Mouse (Mus musculus) heart, embryonic 16.5 days (tissue): ENCODE measurements around the gene 6430628N08Rik. TPM values are rescaled to one million over a fixed set of nuclear protein-coding genes. Genes with fewer than 3 reads are reported as not detected.

Source experiments
- ATAC-seq: fragments of 200-750 bp; cut with Nextera tagmentation; replicated peaks from 2 replicates; pipeline ENCODE4 v1.8.0; 2017; ENCODE audit warnings: moderate number of reproducible peaks; ENCODE audit not compliant: insufficient read depth, low FRiP score; ENCODE audit errors: extremely low read depth
- H3K27ac ChIP-seq: fragments of 300-500 bp; sonication (generic); 2 replicates; pipeline ENCODE4 v1.5.1; 2014; ENCODE audit warnings: mild to moderate bottlenecking, low read length, control low read depth, moderate library complexity
- H3K27me3 ChIP-seq: fragments of 300-500 bp; sonication (generic); 2 replicates; pipeline ENCODE4 v1.6.1; 2014; ENCODE audit warnings: low read length, mixed read lengths; ENCODE audit not compliant: control insufficient read depth, insufficient read depth
- H3K36me3 ChIP-seq: fragments of 300-500 bp; sonication (generic); 2 replicates; pipeline ENCODE4 v1.6.1; 2014; ENCODE audit not compliant: control insufficient read depth, insufficient read depth
- H3K4me1 ChIP-seq: fragments of 300-500 bp; sonication (generic); 2 replicates; pipeline ENCODE4 v1.6.1; 2014; ENCODE audit warnings: low read length, mixed read lengths; ENCODE audit not compliant: control insufficient read depth, insufficient read depth
- H3K4me2 ChIP-seq: fragments of 300-500 bp; sonication (generic); 2 replicates; pipeline ENCODE4 v1.6.1; 2014; ENCODE audit warnings: low read depth, mild to moderate bottlenecking, control low read depth, low read length
- H3K4me3 ChIP-seq: fragments of 300-500 bp; sonication (generic); 2 replicates; pipeline ENCODE4 v1.5.1; 2014; ENCODE audit warnings: mild to moderate bottlenecking, control low read depth, low read length
- H3K9ac ChIP-seq: fragments of 300-500 bp; sonication (generic); 2 replicates; pipeline ENCODE4 v1.6.1; 2014; ENCODE audit warnings: low read length, control low read depth
- H3K9me3 ChIP-seq: fragments of 300-500 bp; sonication (generic); replicated peaks from 2 replicates; pipeline ENCODE4 v1.6.1; 2016; ENCODE audit warnings: low read length; ENCODE audit not compliant: control insufficient read depth
- WGBS: fragments of 180-500 bp; shearing (Covaris S2); extraction: QIAGEN DNeasy Blood & Tissue Kit; methylation state at CpG from one replicate; pipeline ENCODE4 v1.1.7; 2014; 5-methylcytosine and 5-hydroxymethylcytosine counted together
- polyA plus RNA-seq: library from polyadenylated mRNA; unstranded; fragments of >200 nt; fragmentation: Nextera tagmentation; extraction: Ambion mirVana; gene quantifications from 2 replicates; pipeline ENCODE4 v1.2.1, GENCODE M21; 2015

6430628N08Rik gene
- polyA plus RNA-seq, 1 experiment from 2014 or later = not detected

DNA sequence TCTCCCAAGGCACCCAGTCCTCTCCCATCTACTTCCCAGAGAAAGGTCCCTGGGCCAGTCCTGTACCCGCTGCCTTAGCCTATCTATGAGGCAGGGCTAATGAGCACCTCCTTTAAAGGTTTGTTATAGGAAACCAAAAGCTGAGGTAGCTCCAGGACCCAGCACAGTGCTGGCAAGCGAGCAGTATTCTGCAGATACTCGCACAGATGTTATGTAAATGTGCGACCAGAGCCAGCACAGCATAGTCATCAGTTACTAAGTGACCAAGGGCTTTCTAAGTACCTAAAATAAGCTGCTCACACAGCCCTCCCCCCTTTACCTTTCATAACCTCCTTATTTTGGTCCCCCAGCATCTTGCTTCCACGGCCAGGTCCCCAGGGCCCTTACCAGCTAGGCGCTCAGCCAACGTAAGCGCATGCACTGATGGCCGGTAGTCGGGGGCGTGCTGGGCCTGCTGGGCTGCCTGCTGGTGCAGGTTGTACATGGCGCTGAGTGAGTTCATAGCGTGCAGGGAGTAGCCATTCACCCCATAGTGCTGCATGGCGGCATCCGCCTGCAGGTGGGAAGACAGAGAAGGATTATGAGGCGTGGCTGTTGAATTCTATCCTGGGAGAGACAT is 32.9 kb downstream of the 6430628N08Rik start:
- WGBS = 63% methylated on average over 16 of the region's 16 CpGs
- no peak for ATAC-seq

DNA sequence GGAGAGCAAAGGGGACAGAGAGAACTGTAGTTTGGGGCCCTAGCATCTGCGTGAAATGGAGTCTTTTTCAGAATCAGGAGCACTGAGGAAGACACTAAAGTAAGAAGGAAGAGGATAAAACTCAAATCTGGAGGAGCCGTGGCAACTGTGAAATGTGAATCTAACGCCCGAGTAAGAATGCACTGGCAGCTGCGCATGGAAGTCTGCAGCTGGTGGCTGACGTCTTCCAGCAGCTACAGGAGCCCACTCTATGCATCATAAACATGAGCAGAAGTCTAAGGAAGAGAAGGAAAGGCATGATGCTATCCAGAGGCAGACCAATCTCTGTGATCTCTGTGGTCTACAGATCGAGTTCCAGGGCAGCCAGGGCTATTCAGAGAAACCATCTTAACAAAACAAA is 37.2 kb downstream of the 6430628N08Rik start:
- H3K9ac ChIP-seq = no peak overlapping the region
- no peak for ATAC-seq
- peaks cover 61% of the 10 kb centered on the region for H3K27me3 ChIP-seq
- no peak overlapping the region for H3K4me3 ChIP-seq
- no peaks in the 10 kb centered on the region for H3K36me3 ChIP-seq
- H3K4me1 ChIP-seq = no peaks in the 10 kb centered on the region
- no peak overlapping the region for H3K27ac ChIP-seq
- no peaks in the 10 kb centered on the region for H3K9me3 ChIP-seq
- H3K4me2 ChIP-seq = no peak overlapping the region
- 40% methylated on average over 7 of the region's 7 CpGs for WGBS

More for the DNA sequence above, 32.9 kb downstream of the 6430628N08Rik start:
- no peak overlapping the region for H3K4me2 ChIP-seq
- no peak overlapping the region for H3K27ac ChIP-seq
- H3K4me3 ChIP-seq = no peak overlapping the region
- no peaks in the 10 kb centered on the region for H3K36me3 ChIP-seq
- peaks cover 47% of the 10 kb centered on the region for H3K27me3 ChIP-seq
- no peak overlapping the region for H3K9ac ChIP-seq
- H3K9me3 ChIP-seq = no peaks in the 10 kb centered on the region
- H3K4me1 ChIP-seq = no peaks in the 10 kb centered on the region

DNA sequence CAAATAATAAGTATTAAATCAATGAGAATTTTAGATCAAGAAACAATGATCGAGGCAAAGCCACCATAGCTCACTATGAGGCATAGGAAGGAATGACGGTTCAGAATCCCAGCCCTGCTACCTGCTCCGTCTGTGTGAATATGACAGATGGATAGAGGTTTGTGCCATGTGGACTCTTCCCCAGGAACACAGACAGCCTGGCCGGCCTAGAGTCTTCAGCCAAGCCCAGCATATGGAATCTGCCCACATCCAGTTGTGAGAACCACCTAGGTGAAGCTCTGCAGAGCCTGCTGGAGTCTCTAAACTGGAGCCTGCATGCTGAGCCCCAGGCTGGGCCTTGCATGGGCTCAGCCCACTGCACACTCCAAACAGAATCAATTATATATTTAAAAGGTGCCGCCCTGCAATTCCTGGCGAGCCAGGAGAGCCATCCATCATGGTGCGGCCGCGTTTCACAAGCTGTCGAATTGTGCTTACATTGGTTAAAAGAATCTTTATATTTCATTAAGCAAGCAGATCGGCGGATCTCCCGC is 41.2 kb downstream of the 6430628N08Rik start:
- 50% methylated on average over 13 of the region's 13 CpGs for WGBS

DNA sequence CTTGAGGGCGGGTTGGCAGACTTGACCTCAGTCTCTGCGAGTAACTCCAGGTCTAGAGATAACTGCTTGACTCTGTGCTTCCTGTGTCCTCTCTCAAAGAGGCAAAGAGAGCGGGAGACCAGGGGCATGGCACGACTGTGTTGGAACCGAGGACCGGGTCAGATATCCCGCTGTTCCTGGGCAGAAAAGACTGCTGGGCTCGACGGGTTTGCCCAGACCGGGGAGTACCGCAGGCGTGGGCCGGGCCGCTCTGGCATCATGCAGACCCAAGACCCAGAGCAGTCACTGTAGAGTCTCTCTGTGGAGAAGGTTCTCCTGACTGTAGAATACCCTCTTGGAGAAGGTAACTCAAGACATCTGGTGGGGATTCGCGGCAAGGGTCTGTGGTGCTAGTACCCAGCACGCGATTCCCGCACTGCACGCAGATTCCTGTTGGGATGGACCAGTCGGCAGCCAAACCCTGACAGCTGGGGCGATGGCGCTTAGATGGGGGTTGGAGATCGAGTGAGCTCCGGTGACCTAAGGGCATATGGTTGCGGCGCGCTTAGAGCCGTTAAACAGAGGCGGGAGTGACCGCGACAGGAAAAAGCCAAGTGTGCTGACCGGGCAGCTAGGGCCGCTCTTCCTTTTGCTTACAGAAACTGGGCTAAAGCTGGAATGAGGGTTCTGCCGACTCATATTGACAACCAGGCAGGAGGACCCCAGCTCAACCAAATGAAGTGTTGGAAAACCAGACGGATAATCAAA is 45.5 kb downstream of the 6430628N08Rik start:
- Histone ChIP-seq H3K27ac (no peak overlapping the region), H3K36me3 (no peaks in the 10 kb centered on the region), H3K4me1 (peaks cover 13% of the 10 kb centered on the region), H3K4me3 (peak overlapping the region; percentile 31), H3K9me3 (no peaks in the 10 kb centered on the region), H3K9ac (no peak overlapping the region), H3K27me3 (peaks cover 91% of the 10 kb centered on the region), H3K4me2 (peak overlapping the region; percentile 41)
- no peak for ATAC-seq
- under 1% methylated on average over 36 of the region's 36 CpGs for WGBS

More for the DNA sequence above, 41.2 kb downstream of the 6430628N08Rik start:
- H3K4me3 ChIP-seq = no peak overlapping the region
- peaks cover 78% of the 10 kb centered on the region for H3K27me3 ChIP-seq
- H3K4me1 ChIP-seq = peaks cover 4% of the 10 kb centered on the region
- no peaks in the 10 kb centered on the region for H3K36me3 ChIP-seq
- no peaks in the 10 kb centered on the region for H3K9me3 ChIP-seq
- ATAC-seq = no peak
- H3K9ac ChIP-seq = no peak overlapping the region
- no peak overlapping the region for H3K27ac ChIP-seq
- no peak overlapping the region for H3K4me2 ChIP-seq

DNA sequence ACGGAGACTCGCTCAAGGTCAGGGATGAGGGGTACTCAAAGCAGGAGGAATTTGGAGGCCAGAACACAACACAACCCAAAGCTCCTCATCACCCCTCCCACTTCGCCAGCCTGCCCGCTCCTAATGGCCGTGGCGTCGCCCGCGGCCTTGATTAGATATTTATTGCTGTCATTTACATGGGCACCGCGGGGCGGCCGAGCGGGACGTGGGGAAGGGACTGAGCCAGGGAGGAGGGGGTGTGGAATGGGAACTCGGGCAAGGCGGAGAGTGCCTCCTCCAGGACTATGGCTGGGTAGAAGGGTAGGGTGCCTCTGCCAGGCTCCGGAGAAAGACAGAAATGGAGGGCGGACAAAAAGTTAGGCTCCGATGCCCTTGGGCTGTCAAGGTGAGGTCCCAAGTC is 46.2 kb downstream of the 6430628N08Rik start:
- no peak for ATAC-seq
- no peak overlapping the region for H3K9ac ChIP-seq
- H3K4me3 ChIP-seq = peak overlapping the region; percentile 31
- WGBS = 1% methylated on average over 20 of the region's 20 CpGs
- peaks cover 13% of the 10 kb centered on the region for H3K4me1 ChIP-seq
- H3K27me3 ChIP-seq = peaks cover 92% of the 10 kb centered on the region
- peak overlapping the region; percentile 41 for H3K4me2 ChIP-seq
- H3K27ac ChIP-seq = no peak overlapping the region
- no peaks in the 10 kb centered on the region for H3K9me3 ChIP-seq
- H3K36me3 ChIP-seq = no peaks in the 10 kb centered on the region

DNA sequence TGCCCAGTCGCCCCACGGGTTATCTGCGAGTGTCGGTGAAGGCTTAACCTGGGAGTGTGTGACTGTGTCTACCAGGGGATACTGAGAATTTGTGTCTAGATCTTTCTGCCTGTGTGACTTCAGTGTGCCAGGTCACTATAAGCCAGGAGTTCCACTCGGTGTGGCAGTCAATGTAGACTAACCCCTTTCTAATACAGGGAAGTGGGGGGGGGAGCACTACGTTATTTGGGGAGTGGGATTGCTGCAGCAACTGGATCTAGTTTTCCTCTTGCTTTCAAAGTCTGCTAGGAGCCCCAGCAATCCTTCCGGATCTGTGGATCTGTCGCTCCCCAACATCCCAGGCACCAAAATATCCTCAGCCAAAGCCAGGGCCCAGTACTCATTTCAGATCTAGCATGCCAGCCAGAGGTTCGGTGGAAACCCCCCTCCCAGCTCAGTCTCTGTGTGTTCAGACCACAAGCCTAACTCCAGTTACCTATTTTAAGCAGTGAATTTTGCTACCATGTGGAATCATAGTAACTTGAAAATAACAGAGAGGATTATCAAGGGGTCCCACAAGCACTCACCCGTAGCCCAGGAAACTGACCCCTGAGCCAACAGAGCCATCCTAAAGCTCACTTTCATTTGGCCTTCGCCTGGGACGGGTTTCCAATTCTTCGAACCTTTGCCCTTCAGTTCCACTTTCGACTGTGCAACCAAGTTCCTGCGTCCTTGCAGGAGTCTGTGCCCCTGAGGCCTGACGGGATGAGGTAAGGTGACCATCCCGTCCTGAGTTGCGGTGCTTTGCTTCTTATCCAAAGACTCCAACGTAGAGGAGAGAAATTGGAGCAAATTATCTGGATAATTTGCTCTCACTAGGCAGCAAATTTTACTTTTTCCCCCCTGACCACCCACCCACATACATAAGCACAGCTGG is 46.9 kb downstream of the 6430628N08Rik start:
- Histone ChIP-seq H3K4me1 (peaks cover 13% of the 10 kb centered on the region), H3K27me3 (peaks cover 92% of the 10 kb centered on the region), H3K4me3 (peak overlapping the region; percentile 31), H3K9me3 (no peaks in the 10 kb centered on the region), H3K27ac (no peak overlapping the region), H3K36me3 (no peaks in the 10 kb centered on the region), H3K4me2 (peak overlapping the region; percentile 41), H3K9ac (no peak overlapping the region)
- ATAC-seq = no peak
- WGBS = 8% methylated on average over 19 of the region's 19 CpGs

DNA sequence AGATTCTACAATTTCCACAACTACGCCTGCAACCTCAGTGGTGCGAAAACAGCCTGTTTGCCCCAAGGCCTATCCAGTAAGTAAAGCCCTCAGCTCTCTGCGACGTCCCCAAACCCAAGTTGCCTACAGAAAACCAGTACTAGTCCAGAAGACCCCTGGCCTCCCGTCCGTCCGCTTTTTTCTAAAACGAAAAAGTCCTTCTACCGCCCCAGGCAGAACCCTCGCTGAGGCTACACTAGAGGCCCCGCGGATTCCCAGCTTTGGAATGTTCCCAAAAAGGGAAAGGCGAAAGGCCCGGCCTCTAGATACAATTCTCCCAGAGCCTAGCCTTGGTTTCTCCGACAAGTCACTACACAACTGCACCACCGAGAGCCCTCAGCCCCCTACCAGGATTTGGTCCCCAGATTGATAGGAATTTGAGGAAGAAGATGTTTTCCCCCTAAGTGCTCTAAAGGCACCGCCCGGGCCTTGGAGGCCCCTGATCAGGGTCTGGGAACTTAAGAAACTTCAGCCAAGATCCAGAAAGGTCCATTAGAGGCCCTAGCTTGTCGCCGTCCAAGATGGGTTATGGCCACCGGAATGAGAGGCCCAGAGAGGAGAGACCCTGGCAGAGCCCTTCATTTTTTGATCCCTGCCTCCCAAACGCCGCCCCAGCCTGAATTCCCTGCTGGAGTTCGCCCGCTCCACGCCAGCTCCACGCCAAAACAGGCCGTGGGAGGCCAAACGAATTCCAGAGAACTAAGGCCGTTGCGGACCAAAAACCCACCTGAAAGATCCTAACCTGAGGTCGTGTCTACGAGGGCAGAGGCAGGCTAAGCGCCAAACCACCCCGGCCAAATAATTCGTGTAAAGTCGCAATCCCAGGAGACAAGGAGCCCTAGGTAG is 48.1 kb downstream of the 6430628N08Rik start:
- H3K4me3 ChIP-seq = no peak overlapping the region; the same call in 1 of the 2 replicates
- ATAC-seq = no peak
- H3K9me3 ChIP-seq = no peaks in the 10 kb centered on the region
- H3K27ac ChIP-seq = no peak overlapping the region
- H3K4me2 ChIP-seq = no peak overlapping the region
- peaks cover 92% of the 10 kb centered on the region for H3K27me3 ChIP-seq
- H3K36me3 ChIP-seq = no peaks in the 10 kb centered on the region
- H3K9ac ChIP-seq = no peak overlapping the region
- peaks cover 13% of the 10 kb centered on the region for H3K4me1 ChIP-seq
- WGBS = 3% methylated on average over 37 of the region's 37 CpGs
